Mouse (Mus musculus) megakaryocyte progenitor cell, adult 5-6 weeks (primary cell): ENCODE results near the gene Nacc1. TPM values are rescaled to one million over a fixed set of nuclear protein-coding genes. Genes with fewer than 3 reads are reported as not detected.
A peak's percentile ranks its signal among the peaks of the same experiment; 100 is the strongest.

Source experiments
- ATAC-seq: replicated peaks from 2 replicates; pipeline ENCODE4 v1.8.0; 2016; ENCODE audit warnings: mild to moderate bottlenecking, moderate TSS enrichment, inconsistent platforms; ENCODE audit not compliant: poor library complexity
- total RNA-seq, 2 experiments: library from RNA; stranded (forward) in 1 of 2; stranded (reverse) in 1 of 2; fragments of 157-497, 149-512 nt in 1 of 2; fragments of 200-1000 nt in 1 of 2; gene quantifications; 2 replicates each; pipeline versions ENCODE4 v1.2.3 to v1.2.4; 2015 to 2017

Gene Nacc1
- total RNA-seq, 2 experiments from 2014 or later, result 53.5 to 77.1 TPM

DNA sequence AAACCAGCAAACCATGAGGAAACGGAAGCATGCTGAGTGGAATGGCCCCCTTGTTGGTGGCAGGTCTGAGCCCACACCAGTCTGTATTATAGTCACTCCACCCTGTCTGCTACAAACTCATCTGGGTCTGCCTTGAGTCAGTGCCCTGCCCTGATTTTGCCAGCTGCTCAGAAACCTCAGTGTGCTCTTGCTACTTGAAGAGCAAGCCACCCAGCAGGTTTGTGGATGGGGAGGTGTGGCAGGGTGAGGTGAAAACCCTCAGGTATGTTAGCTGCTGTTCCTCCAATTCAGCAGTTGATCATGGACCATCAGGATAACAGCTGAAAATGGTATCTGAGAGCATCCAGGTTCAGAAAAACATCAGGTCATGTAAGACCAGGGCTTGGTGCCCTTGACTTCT is 19.6 kb downstream of the Nacc1 start:
- no peak for ATAC-seq

DNA sequence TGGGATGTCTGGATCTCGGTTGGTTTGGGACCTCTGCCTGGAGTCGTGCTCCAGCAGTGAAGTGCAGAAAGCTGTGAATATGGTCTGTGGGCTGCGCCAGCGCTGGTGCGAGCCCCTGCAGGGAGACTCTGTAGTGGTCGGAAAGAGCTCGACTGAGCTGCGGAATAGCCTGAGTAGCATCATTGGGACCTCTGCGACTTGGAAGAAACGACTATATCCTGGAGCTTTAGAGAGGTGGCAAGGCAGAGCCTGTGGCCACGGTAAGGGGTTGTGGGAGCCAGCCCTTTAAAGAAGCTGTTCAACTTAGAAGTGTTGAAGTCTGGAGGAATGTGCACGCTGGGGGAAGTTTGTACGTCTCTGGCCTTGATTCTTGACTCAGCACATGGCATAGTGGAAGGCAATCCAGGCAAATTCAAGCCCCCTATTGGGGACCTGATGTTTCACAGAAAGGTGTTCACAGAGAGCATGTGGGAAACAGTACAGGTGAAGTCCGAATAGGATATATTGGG is 22.2 kb downstream of the Nacc1 start:
- no peak for ATAC-seq

DNA sequence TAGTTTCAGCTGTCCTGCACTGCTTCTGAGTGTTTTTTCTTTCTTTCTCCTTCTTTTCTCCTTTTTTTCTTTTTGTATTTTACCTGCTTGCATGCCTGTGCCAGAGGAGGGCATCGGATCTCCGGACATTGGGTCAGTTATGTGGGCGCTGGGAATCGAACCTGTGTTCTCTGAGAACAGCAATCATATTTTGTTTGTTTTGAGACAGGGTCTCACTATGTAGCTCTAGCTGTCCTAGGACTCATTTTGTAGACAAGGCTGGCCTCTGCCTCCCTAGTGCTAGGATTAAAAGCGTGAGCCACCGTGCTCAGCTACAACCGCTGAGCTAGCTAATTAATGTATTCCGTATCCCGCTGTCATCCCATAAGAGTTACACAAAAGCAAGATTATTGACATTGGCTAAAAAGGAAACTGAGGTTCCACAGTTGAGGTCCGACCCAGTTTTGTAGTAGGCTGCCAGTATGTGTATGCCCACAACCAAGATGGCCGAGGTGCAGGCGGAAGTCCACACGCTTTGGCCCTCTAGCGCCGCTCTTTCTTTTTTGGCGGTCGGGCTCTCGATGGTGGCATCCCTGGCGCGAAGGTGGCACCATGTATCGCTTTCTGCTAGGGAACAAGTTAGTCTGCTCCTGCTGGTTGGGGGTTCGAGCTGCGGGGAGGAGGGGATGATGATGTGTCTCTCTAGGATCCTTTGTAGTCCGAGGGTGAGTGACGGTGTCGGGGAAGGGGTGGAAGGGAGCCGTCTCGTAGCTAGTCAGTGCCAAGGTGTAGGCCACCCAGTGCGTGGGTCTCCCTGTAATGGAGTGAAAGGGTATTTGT is 22.9 kb downstream of the Nacc1 start:
- ATAC-seq, result peak; percentile 24

DNA sequence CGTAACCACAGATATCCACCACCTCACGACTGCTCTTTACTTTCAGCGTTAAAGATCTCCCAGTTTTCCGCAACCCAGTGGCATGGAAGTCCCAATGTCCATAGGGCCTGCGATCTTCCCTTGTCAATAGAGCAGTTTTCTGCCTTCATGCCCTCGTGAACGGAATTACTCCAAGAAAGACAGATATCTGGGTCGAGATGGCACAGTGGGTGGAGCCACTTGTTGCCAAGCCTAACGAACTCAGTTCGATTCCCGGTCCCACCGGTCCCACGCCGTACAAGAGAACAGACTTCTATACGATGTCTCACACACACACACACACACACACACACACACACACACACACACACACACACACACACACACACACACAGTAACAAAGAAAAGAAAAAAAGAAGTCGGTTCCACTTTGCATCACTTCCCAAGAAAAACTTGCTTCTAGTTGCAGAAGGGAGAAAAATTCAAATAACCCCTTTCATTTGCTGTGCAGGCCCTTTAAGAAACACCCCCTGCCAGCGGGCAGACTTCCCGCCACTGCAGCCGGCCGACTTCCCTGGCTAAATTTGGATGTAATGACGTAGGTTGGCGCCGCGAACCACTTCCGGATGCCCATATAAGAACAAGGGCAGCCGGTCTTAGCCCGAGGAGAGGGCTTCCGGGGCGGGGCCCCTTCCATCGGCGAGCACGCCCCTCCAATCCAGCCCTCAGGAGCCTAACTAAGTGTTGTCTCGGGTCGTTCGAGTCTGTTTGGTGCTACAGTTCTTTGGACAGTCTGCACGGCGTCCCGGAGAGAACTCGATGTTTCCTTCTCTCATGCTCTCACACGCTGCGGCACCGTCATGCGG is 24.0 kb downstream of the Nacc1 start:
- ATAC-seq, result peak; percentile 45

DNA sequence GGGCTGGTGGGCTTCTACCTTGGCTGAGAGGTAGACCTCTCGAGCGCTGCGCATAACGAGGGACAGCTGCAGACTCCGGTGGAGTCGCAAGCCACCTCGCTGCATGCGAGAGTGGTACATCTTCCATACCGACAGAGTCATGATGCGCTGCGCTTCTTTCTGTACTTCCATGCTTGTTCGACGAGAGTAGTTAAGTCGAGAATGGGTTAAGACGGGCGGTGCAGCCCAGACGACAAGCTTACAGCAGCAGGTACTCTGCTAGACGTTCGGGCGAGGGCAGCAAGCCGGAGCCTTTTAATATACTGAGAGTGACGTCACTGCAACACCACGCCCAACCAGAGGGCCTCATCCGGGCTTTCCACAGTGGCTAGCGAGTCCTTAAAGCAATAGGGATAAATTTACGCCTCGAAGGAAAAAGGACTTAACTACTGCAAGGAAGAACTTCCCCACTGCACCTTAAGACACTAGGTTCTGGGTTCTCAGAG is 25.0 kb downstream of the Nacc1 start, which contains the start of gene Ier2:
Gene Ier2, minus strand, starts transcription at position 272 of the 485 bp plus-strand sequence.
- ATAC-seq, result peak; percentile 42

DNA sequence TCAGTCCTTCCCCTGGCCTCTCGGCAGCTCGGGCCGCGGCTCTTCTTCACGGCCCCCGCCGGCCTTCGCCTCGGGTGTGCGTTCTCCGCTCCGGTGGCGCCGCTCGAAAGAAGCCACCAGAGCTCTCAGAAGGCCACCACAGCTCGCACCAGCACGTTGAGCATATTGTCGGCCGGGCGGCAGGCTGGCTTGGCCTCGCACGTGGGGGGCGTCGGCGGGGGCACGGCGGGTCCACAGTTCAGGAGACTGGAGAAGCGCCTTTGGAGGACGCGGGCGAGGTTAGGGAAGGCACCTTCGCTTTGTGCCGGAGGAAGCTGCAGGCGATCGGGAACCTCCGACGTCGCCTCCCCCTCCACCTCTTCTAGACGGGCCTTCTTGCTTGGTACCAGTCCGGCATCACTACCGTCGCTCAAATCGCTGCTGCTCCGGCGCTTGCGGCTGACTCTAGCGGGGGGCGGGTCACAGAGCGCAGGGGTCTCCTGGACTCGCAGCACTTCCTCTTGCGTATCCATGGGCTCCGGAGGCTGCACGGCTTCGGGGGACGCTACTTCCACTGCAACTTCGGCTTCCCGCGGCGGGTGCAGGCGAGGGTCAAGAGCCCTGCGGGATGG is 25.6 kb downstream of the Nacc1 start:
- ATAC-seq, result peak; percentile 10; the same call in 1 of the 2 replicates

DNA sequence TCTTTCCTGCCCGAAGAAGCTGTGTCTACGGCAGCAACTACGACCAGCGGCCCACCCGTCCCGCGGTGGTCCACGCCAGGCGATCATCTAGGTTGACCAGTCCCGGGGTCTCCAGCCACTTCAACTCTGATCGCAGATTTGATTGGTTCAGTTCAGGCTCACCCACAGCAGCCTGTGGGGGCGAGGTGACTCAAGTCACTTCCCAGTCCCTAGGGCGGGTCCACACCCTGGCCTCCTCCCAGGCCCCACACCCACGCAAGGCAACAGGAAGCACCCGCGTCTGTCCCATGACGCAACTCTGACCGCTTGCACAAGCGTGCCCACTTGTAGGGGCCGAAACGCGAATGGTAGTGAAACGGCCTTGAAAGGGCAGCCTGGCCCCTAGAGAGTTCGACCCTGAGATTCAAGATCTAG is 26.2 kb downstream of the Nacc1 start:
- ATAC-seq, result peak; percentile 30

DNA sequence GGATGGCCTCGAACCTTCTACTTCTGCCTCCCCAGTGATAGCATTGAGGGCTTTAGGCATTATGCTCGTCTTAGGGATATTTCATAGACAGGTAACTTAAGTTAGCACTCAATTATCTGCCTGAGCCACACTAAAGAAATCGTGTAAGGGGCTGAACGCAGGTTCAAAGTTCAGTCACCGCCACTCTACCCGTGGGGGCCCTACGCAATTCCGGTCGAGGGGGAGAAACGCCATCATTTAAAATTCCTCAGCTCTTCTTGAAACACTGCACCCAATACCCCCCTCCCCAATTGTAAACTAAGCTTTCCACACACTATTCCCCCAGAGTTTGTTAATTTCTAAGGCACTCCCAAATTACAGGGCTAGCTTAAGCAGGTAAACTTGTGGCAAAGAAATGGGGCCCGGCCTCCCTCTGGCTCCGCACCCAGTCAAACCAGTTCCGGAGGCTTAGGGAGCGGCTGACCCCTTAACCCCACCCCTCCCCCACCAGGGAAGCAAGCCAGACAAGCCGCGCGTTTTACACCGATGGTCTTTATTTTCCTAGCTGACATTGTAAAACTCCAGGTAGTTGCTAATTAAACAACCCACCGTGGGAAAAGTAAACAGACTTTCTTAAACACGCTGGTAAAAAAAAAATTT is 26.7 kb downstream of the Nacc1 start:
- ATAC-seq, result no peak

DNA sequence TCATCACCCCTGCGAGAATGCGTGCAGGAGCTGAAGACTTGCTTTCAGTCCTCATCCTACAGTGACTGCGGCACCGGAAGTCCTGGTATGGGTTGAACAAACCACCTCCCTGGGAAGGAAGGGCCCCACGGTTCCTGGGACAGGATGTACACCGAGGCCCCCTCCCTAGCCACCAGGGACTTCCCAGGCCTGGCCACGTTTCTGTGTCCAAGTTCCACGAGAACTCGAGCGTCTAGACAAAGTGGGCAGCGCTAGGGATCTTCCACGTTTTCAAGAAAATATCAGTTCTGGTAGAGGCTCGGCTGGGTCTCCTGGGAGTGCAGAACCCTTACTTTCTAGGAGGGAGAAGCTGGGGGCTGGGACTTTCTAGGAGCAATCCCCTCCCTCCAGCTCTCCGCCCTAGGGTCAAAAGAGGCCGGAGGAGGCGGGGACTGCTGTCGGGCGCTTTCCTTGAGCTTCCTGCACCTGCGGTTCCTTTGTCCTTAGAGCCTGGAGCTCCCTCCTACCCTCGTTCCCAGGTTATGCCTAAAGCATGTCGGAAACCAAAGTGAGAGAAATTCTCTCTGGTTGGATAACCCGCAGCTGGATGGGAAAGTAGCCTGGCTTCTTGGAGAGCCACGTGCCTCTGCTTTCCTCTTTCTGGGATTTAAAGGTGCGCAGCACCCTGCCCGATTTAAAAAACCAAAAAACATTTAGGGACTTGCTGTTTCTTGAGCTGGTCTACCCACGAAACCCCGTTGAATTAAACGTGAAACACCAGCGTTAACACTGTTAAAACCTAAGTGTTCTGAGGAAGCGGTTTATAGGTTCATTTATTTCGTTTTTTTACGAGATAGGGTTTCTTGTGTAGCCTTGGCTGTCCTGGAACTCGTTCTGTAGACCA is 27.5 kb downstream of the Nacc1 start:
- ATAC-seq, result peak; percentile 8; the same call in 1 of the 2 replicates

DNA sequence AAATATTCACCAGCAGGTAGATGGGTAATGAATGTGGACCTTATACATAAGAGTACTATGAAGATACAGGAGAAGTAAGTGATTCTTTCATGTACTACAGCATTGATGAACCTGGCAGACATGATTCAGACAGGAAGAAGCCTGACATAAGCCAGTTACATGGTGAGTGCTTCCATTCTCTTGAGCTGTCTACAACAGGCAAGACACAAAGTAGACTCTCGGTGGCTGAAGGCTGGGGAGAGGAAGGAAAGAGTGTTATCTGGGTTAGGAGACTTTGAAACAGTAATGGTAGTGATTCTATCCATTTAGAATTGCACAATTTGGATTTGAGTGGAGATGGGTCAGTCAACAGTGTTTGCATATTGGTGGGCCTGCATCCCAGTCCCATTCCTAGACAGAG is 28.7 kb downstream of the Nacc1 start:
- no peak for ATAC-seq

DNA sequence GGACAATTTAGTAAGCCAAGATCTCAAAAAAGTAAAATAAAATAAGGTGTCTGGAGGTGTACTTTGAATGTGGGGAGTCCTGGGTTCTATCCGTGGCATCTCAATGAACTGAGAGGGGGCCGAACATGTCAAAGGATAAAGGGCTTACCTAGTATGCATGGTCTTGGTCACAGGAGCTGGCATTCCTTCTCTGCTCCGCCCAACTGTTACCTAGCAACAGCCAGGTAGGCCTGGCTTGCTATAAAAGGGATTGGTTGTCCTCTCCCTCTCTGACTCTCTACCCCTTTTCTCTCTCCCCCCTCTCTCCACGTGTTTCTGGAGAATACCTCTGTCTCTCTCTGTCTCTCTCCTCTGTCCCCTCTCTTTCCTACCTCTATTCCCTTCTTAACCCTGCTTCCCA is 30.0 kb downstream of the Nacc1 start:
- no peak for ATAC-seq

DNA sequence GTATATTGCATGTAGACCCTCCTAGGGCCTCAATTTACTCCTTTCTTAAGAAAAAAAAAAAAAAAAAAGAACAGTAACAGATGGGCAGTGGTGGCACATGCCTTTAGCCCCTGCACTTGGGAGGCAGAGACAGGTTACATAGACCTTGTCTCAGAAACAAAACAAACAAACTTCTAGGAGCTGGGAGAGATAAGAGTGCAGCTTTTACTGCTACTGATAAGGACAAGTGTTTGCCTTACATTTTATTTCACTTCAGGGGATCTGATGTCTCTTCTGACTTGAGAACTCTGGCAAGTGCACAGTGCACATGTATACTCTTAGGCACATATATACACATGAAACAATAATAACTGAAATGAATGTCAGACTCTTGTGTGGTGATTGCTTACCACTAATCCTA is 30.5 kb downstream of the Nacc1 start:
- ATAC-seq, result no peak

DNA sequence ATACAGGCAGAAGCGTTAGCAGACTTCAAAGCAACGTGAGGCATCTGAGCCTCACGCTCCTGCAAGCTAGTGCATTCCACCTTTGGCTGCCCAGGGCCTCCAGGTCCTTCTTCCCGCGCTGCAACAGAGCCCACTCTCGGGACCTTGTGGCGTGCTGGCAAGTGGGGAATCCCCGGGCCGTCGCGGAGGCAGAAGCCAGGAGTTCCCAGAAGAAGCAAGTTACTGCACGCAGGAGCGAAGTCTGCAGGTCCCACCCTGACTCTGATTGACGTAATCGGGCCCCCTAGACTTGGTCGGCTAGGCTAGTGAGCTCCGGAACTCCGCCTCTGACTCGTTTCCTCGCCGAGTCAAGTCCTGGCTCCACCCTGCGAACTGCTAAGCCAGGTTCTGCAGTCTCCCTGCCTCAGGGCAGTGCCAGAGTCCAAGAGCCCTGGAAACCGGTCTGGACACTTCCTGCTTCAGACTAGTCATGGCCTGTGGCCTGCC is 31.0 kb downstream of the Nacc1 start:
- peak; percentile 59 for ATAC-seq

DNA sequence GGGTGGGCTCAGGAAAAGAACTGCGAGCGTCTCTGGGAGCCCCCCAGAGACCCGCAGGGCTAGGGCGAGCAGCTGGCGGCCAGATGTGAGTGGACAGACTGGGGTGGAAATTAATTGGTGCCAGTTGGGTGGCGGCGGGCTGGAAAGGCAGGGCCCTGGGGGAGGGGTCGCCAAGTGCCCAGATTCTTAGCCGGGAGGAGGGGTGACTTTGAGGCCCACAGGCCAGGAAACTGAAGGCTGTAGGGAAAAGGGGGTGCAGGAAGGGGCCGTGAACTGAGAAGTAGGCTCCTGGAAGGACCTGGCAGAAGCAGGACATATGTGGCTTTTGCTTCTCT is 31.5 kb downstream of the Nacc1 start:
- no peak for ATAC-seq

DNA sequence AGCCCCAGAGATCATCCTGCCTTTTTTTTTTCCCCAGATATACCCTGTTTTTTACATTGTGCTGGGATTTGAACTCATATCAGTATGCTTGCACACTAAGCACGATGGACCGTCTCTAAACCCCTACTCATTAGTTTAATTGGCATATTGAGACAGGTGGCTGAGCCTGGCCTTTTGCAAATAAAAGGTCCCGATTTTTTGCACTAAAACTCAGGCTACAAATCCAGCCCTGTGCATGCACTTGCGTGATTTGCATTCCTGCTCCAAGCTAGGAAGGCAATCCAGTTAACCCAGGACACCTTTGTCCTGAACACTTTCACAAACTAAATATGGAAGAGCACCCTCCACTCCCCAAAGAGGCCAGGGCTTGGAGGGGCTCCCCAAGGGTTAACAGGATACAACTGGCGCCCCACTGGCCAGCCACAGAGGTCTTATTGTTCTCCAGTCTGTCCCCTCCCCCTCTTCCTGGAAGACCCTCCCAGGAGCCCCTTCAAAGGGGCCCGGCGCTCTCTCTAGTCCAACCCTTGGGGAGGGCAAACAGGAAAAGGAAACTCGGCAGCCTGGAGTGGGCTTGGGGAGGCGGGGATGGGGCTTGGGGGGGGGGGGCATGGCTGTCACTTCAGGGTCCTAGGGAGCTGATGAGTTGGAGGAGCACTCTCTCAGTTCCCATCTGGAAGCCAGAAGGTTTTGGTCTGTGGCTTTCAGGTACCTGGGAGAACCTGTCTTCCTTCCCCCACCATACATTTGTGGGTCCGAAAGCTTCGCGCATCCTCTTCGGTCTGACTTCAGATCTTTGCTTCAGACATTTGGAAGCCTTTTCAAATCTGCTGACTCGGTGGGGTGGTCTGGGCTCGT is 32.1 kb downstream of the Nacc1 start:
- no peak for ATAC-seq

DNA sequence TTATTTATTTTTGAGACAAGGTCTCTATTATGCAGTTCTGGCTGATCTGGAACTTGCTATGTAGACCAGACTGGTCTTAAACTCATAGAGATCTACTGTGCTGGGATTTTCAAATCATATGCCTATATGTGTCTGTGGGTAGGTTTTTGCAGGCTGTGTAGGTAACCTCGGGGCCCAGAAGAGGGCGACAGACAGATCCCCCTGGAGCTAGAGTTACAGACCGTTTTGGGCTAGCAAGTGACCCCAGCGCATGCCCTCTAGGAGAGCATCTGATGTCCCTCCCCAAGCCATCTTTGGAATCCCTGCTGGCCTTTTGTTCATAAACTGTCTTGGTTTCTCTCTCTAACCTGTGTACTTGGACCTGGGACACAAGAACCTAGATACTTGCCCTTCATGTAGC is 33.1 kb downstream of the Nacc1 start:
- ATAC-seq, result no peak

DNA sequence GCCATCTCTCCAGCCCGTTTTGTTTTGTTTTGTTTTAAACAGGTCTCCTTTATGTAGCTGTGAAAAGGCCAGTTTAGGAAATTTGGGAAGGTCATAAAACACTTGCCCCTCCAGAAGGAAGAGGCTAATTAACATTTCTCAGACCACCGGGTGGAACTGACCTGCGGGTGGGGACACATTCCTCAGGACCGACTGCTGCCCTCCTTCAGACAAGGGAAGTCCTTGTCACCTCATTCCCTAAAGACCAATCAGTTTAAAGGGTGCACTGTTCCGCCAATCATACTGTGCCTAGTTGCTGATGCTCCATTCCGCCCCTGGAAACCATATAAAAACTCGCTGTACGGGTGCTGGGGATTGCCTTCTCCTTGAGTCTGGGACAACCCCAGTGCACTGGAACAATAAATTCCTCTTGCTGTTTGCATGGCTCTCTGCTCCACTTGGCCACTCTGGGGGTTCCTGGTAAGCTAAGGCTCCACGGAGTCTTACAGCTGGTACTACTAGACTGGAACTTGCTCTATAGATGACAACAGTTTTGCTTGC is 34.5 kb downstream of the Nacc1 start:
- no peak for ATAC-seq

DNA sequence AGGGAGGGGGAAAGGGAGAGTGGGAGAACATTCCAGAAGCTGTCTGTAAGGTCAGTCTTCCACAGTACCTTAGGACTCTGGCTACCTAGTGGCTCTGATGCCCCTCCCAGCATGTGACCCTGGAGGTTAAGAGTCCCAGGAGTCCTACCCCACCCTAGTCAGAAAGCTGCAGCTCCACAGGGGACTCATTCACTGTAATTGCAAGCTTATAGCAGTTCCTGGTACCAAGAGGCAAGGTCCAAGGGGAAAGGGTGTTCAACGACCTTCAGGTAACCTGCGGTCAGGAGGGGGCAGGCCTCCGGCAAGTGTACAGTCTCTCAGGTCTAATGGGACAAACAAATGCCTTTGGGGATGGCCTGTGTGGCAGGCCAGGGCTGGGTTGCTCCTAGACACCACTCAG is 37.4 kb downstream of the Nacc1 start:
- ATAC-seq, result no peak
